Mouse (Mus musculus): ENCODE results near the gene Scg5. TPM values are rescaled to one million over a fixed set of nuclear protein-coding genes. Genes with fewer than 3 reads are reported as not detected.

Gene Scg5
- 0.73 and 0.77 TPM in 2 replicates for polyA plus RNA-seq (2014; fragmentation: Nextera tagmentation; extraction: Ambion mirVana)

DNA sequence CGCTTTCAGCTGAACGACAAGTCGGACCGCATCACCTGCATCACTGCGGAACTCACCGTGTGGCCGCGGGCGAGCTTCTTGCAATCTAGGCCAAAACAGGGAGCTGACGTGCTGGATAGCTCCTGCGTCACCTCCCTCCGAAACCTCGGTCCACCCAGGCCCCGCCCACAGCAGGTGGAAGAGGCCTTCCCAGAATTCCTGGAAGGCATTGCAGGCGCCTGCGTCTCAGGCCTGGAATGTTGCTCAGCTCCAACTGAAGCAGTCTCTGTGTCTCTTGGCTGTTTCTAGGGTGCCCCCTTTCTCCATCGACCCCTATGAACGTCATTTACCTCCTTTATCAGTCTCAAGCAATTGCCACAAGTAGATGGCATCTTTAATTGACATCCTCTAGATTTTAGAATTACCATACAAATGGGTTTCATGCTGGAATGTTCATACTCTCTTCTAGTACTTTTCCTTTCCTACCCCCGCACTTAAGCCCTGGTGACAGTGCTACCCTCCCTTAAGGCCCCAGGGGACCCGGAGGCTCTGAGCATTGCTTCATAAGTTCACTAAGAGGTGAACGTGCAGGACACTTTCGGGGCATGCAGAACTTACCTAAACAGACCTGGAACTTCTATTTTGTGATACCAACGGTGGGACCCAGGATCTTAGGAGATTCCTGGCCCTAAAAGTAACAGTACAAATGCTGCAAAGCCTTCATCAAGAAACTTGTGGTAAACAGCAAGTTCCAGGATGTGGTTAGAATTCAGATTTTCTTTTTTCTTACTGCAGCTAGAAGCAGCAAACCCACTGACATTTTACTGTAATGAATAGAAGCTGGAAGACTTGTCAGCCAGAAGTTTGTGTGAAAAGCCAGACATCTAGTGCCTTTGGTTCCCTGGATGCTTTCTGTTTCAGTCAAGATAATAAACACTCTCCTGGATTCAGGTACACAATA is at the start of gene Scg5:
Scg5 (minus strand) TSS at position 179 of the 940 bp plus-strand sequence.
- H3K4me1 ChIP-seq (ENCODE audit: control insufficient read depth, insufficient read depth, low read length): no peaks in the 10 kb centered on the region
- H3K9ac ChIP-seq (ENCODE audit: low read depth, low read length): no peak within 1 kb of the TSS; the same call in 1 of the 2 replicates
- no peaks in the 10 kb centered on the region for H3K27me3 ChIP-seq (ENCODE audit: control insufficient read depth, insufficient read depth, low read length)
- ATAC-seq (replicated peaks; ENCODE audit: insufficient number of reproducible peaks, low FRiP score, low TSS enrichment): 0 out of 2 replicates have a peak, but pooled peaks have one; percentile 49
- H3K36me3 ChIP-seq (ENCODE audit: control insufficient read depth, insufficient read depth, low read length): peaks cover 9% of the 10 kb centered on the region
- peak within 1 kb of the TSS; percentile 33 for H3K4me3 ChIP-seq (ENCODE audit: low read depth, low read length)
- WGBS (ENCODE audit: insufficient replicate concordance): 10% methylated on average over 23 of the region's 23 CpGs
- H3K27ac ChIP-seq (ENCODE audit: low read depth, low read length): no peak within 1 kb of the TSS
- H3K4me2 ChIP-seq: peak within 1 kb of the TSS; percentile 69
- H3K9me3 ChIP-seq (replicated peaks; ENCODE audit: control insufficient read depth, low read length): no peaks in the 10 kb centered on the region

DNA sequence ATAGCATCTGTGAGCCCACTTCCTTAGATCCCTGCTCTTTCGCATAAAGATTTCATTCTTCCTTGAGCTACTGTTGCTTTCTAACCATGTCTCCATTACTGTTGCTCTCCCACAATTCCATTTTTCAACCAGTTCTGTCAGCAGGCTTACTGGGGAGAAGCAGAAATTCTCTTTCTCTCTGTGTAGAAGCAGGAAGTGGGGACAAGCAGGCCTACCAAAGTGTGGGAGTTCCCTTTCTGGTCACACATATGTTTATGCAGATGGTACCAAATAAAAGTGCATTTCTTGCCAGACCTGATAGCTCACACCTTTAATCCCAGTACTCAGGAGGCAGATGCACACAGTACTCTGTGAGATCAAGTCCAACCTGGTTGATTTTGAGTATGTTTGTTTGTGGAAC is 41.2 kb upstream of the Scg5 start:
- no peak overlapping the region for H3K4me3 ChIP-seq (ENCODE audit: low read depth, low read length)
- H3K4me2 ChIP-seq: no peak overlapping the region
- H3K27ac ChIP-seq (ENCODE audit: low read depth, low read length): no peak overlapping the region
- H3K27me3 ChIP-seq (ENCODE audit: control insufficient read depth, insufficient read depth, low read length): no peaks in the 10 kb centered on the region
- H3K9me3 ChIP-seq (replicated peaks; ENCODE audit: control insufficient read depth, low read length): no peaks in the 10 kb centered on the region
- no peak for ATAC-seq (replicated peaks; ENCODE audit: insufficient number of reproducible peaks, low FRiP score, low TSS enrichment)
- no peak overlapping the region for H3K9ac ChIP-seq (ENCODE audit: low read depth, low read length)
- H3K4me1 ChIP-seq (ENCODE audit: control insufficient read depth, insufficient read depth, low read length): no peaks in the 10 kb centered on the region
- WGBS (ENCODE audit: insufficient replicate concordance): 84% methylated on average over 1 of the region's 1 CpGs
- H3K36me3 ChIP-seq (ENCODE audit: control insufficient read depth, insufficient read depth, low read length): no peaks in the 10 kb centered on the region

DNA sequence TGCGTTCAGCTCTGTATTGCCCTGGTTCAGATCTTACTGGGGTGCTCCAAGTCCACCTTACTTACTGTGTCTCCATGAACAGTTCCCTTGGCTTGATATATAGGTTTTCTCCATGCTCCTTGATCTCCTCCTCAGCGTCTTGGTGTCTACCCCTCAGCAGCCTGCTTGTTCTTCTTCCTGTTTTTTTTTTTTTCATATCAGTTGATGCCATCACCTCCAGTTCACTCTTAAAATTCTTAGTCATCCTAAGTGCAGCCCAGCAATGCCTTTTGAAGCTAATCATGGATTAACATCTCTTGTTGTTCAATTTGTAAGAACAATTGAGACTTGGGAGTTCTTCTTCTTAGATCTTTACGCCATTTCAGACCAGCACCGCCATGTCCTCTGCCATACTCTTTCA is 39.5 kb upstream of the Scg5 start:
- H3K4me1 ChIP-seq (ENCODE audit: control insufficient read depth, insufficient read depth, low read length): no peaks in the 10 kb centered on the region
- ATAC-seq (replicated peaks; ENCODE audit: insufficient number of reproducible peaks, low FRiP score, low TSS enrichment): no peak
- 82% methylated on average over 4 of the region's 4 CpGs for WGBS (ENCODE audit: insufficient replicate concordance)

DNA sequence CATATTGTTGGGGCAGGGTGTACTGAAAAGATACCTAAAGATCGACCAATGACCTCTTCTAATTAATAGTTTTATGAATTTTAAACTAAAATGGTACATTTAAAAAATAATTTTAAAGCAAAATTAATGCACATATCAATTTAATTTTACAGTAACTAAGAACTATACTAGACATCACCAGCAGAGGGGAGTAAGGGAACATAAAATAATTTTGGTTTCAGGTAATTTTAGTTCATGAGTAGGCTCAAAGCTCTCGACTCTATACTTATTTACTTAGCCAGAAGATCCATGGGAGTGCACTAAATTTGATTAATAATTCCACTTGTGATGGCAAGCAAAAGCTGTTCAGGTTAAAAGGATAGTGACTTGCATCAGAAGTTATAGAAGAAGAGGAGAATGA is 37.2 kb upstream of the Scg5 start:
- Histone ChIP-seq H3K4me3 (ENCODE audit: low read depth, low read length) (no peak overlapping the region), H3K4me2 (no peak overlapping the region), H3K4me1 (ENCODE audit: control insufficient read depth, insufficient read depth, low read length) (no peaks in the 10 kb centered on the region), H3K36me3 (ENCODE audit: control insufficient read depth, insufficient read depth, low read length) (no peaks in the 10 kb centered on the region), H3K9me3 (replicated peaks; ENCODE audit: control insufficient read depth, low read length) (no peaks in the 10 kb centered on the region), H3K27ac (ENCODE audit: low read depth, low read length) (no peak overlapping the region), H3K9ac (ENCODE audit: low read depth, low read length) (no peak overlapping the region), H3K27me3 (ENCODE audit: control insufficient read depth, insufficient read depth, low read length) (no peaks in the 10 kb centered on the region)
- ATAC-seq (replicated peaks; ENCODE audit: insufficient number of reproducible peaks, low FRiP score, low TSS enrichment): no peak
- 36% methylated on average over 2 of the region's 2 CpGs for WGBS (ENCODE audit: insufficient replicate concordance)

More for the DNA sequence above, 39.5 kb upstream of the Scg5 start:
- no peak overlapping the region for H3K4me2 ChIP-seq
- no peaks in the 10 kb centered on the region for H3K36me3 ChIP-seq (ENCODE audit: control insufficient read depth, insufficient read depth, low read length)
- H3K27me3 ChIP-seq (ENCODE audit: control insufficient read depth, insufficient read depth, low read length): no peaks in the 10 kb centered on the region
- H3K9ac ChIP-seq (ENCODE audit: low read depth, low read length): no peak overlapping the region
- no peak overlapping the region for H3K27ac ChIP-seq (ENCODE audit: low read depth, low read length)
- no peak overlapping the region for H3K4me3 ChIP-seq (ENCODE audit: low read depth, low read length)
- H3K9me3 ChIP-seq (replicated peaks; ENCODE audit: control insufficient read depth, low read length): no peaks in the 10 kb centered on the region

DNA sequence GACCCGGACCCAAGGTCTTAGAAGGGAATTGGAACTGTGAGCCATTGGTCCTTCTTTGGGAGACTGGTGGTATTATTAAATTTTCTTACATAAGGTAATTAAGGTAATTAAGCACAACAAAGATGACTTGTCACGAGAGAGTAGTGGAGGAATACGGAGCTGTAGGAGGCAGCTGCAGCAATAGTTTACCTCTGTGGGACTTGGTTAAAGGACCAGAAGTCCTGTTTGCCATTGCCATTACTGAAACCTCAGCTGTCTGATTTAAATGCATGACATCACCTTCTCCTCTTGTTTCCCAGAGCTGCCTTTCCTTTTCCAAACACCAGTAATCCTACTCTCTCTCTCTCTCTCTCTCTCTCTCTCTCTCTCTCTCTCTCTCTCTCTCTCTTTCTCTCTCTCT is 20.2 kb upstream of the Scg5 start:
- WGBS (ENCODE audit: insufficient replicate concordance): 5% methylated on average over 3 of the region's 3 CpGs
- ATAC-seq (replicated peaks; ENCODE audit: insufficient number of reproducible peaks, low FRiP score, low TSS enrichment): 0 out of 2 replicates have a peak, but pooled peaks have one; percentile 18
- Histone ChIP-seq H3K4me2 (peak overlapping the region; percentile 82), H3K4me3 (ENCODE audit: low read depth, low read length) (peak overlapping the region; percentile 89), H3K27ac (ENCODE audit: low read depth, low read length) (peak overlapping the region; percentile 77; the same call in 1 of the 2 replicates), H3K9me3 (replicated peaks; ENCODE audit: control insufficient read depth, low read length) (no peaks in the 10 kb centered on the region), H3K36me3 (ENCODE audit: control insufficient read depth, insufficient read depth, low read length) (no peaks in the 10 kb centered on the region; the same call in 1 of the 2 replicates), H3K4me1 (ENCODE audit: control insufficient read depth, insufficient read depth, low read length) (peaks cover 12% of the 10 kb centered on the region), H3K27me3 (ENCODE audit: control insufficient read depth, insufficient read depth, low read length) (no peaks in the 10 kb centered on the region), H3K9ac (ENCODE audit: low read depth, low read length) (peak overlapping the region; percentile 87; the same call in 1 of the 2 replicates)

DNA sequence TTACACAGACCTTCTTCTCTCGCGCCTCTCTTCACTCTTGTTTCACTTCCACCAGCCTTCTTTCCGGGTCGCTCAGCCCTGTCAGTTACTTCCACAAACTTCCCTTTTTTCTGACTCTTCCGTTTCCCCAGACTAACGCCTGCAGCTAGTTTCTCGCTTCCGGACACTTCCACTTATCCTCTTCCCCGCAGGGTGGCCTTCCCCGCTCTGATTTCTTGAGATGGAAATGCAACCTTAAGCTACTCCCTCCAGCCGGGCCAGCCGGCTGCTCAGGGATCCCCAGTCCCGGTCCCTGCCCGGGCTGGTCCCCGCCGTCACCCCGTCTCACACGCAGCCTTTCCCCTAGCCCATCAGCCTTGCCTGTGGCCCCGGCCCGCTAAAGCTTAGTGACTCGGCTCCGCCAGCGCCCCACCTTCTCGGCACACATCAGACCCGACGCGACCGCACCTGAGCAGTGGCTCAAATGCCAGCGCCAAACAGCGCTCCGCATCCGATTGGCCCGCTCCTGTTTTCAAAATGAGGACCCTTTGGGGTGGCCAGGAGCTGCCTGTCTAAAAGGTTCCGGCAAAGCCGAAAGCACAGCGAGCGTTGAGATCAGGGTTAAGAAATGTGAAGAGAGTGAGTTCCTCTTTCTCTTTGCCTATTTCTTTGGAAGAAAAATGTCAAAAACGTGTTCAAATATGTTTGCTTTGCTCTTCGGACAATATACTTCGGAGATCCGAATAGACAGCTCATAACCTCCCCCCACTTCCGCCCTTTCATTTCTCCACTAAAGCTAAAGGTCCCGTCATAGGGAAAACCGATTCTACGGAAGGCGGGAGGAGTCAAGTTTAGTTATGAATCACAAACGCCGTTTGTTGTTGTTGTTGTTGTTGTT is 19.6 kb upstream of the Scg5 start, which contains the start of gene Arhgap11a:
Arhgap11a (minus strand) TSS at position 417 of the 877 bp plus-strand sequence.
- WGBS (ENCODE audit: insufficient replicate concordance): under 1% methylated on average over 48 of the region's 48 CpGs
- H3K27me3 ChIP-seq (ENCODE audit: control insufficient read depth, insufficient read depth, low read length): no peaks in the 10 kb centered on the region
- peaks cover 12% of the 10 kb centered on the region for H3K4me1 ChIP-seq (ENCODE audit: control insufficient read depth, insufficient read depth, low read length)
- peak within 1 kb of the TSS; percentile 87 for H3K9ac ChIP-seq (ENCODE audit: low read depth, low read length)
- H3K27ac ChIP-seq (ENCODE audit: low read depth, low read length): peak within 1 kb of the TSS; percentile 77
- peak within 1 kb of the TSS; percentile 82 for H3K4me2 ChIP-seq
- H3K9me3 ChIP-seq (replicated peaks; ENCODE audit: control insufficient read depth, low read length): no peaks in the 10 kb centered on the region
- no peaks in the 10 kb centered on the region; the same call in 1 of the 2 replicates for H3K36me3 ChIP-seq (ENCODE audit: control insufficient read depth, insufficient read depth, low read length)
- peak within 1 kb of the TSS; percentile 89 for H3K4me3 ChIP-seq (ENCODE audit: low read depth, low read length)
- ATAC-seq (replicated peaks; ENCODE audit: insufficient number of reproducible peaks, low FRiP score, low TSS enrichment): peak; percentile 94

DNA sequence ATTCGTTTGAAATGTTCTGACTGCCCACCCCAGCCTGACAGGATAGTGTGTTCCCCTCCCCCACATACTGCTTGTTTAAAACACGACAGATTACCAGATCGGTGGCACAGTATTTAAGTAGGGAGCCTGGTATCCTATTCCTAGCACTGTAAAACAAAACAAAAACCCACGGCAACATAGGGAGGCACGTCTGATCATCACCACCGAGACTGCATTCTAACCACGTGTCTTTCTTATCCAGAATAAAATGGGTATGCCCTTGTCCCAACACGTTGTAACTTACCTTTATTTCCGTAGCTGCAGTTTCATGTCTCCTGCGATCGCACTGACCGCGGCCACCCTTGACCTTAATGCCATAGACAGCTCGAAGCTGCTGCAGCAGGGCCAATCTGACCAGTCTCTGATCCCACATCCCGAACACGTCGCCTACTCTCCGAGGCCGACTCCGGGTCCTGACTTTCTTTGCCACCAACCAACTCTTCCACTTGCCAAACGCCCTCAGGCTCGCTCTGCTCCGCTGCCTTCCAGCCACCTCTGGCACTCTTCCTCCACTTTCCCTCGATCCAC is 18.8 kb upstream of the Scg5 start:
- H3K9ac ChIP-seq (ENCODE audit: low read depth, low read length): peak overlapping the region; percentile 87
- 0% methylated on average over 24 of the region's 24 CpGs for WGBS (ENCODE audit: insufficient replicate concordance)
- ATAC-seq (replicated peaks; ENCODE audit: insufficient number of reproducible peaks, low FRiP score, low TSS enrichment): peak; percentile 23; the same call in 1 of the 2 replicates

DNA sequence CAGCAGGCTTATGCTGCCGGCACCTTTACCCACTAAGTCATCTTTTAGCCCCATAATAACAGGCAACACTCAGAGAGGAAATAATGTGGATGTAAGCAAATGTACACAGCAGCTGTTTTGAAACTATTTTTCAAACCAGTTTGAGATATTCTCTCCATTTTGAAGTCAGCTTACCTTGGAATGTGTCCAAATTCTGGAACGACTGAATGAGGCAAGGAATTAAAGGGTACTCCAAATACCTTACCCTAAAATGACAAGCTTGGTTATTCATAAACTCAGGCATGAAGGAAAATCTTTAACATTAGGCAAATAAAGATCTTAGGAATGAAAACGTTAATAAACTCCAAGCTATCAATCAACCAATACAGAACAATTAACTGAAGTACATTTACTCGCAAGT is 16.2 kb upstream of the Scg5 start:
- ATAC-seq (replicated peaks; ENCODE audit: insufficient number of reproducible peaks, low FRiP score, low TSS enrichment): no peak
- peaks cover 12% of the 10 kb centered on the region for H3K4me1 ChIP-seq (ENCODE audit: control insufficient read depth, insufficient read depth, low read length)
- H3K27ac ChIP-seq (ENCODE audit: low read depth, low read length): no peak overlapping the region
- no peak overlapping the region for H3K4me3 ChIP-seq (ENCODE audit: low read depth, low read length)
- H3K36me3 ChIP-seq (ENCODE audit: control insufficient read depth, insufficient read depth, low read length): peaks cover 5% of the 10 kb centered on the region; the same call in 1 of the 2 replicates
- H3K9ac ChIP-seq (ENCODE audit: low read depth, low read length): no peak overlapping the region
- WGBS (ENCODE audit: insufficient replicate concordance): 84% methylated on average over 4 of the region's 4 CpGs
- no peaks in the 10 kb centered on the region for H3K9me3 ChIP-seq (replicated peaks; ENCODE audit: control insufficient read depth, low read length)
- no peaks in the 10 kb centered on the region for H3K27me3 ChIP-seq (ENCODE audit: control insufficient read depth, insufficient read depth, low read length)
- no peak overlapping the region for H3K4me2 ChIP-seq

More for the DNA sequence above, 18.8 kb upstream of the Scg5 start:
- Histone ChIP-seq H3K27me3 (ENCODE audit: control insufficient read depth, insufficient read depth, low read length) (no peaks in the 10 kb centered on the region), H3K9me3 (replicated peaks; ENCODE audit: control insufficient read depth, low read length) (no peaks in the 10 kb centered on the region), H3K27ac (ENCODE audit: low read depth, low read length) (peak overlapping the region; percentile 77), H3K4me1 (ENCODE audit: control insufficient read depth, insufficient read depth, low read length) (peaks cover 12% of the 10 kb centered on the region), H3K4me2 (peak overlapping the region; percentile 82), H3K4me3 (ENCODE audit: low read depth, low read length) (peak overlapping the region; percentile 89), H3K36me3 (ENCODE audit: control insufficient read depth, insufficient read depth, low read length) (no peaks in the 10 kb centered on the region; the same call in 1 of the 2 replicates)

All from heart, embryonic 11.5 days (tissue).